Mouse (Mus musculus): ENCODE measurements around the gene Il23a. TPM values are rescaled to one million over a fixed set of nuclear protein-coding genes. Genes with fewer than 3 reads are reported as not detected.
"Not testable (repeated sequence)": the region's sequence is repeated elsewhere in the genome, so short reads cannot be mapped to it uniquely, and the experiment has no call there.

Gene Il23a
- polyA plus RNA-seq, 1 experiment, result 0.05 TPM

- DNase-seq, result no peak
- Histone ChIP-seq H3K36me3 (ENCODE audit: control insufficient read depth, insufficient read depth, low read length) (no peaks in the 10 kb centered on the region), H3K27ac (ENCODE audit: insufficient read depth, low read depth, low read length) (no peak overlapping the region), H3K27me3 (replicated peaks; ENCODE audit: control insufficient read depth, insufficient read depth, low read length) (no peaks in the 10 kb centered on the region), H3K4me1 (ENCODE audit: control insufficient read depth, insufficient read depth, low read length) (no peaks in the 10 kb centered on the region), H3K4me3 (ENCODE audit: insufficient read depth, low read depth, low read length) (no peak overlapping the region)
- WGBS, result 85% methylated on average over 22 of the region's 22 CpGs
- no peak for TF ChIP-seq POLR2A (IDR thresholded peaks at IDR 0.05; ENCODE audit: low read depth, low read length)
- no peak for TF ChIP-seq CTCF (conservative IDR thresholded peaks at IDR 0.05; ENCODE audit: insufficient read depth, insufficient read length, low read depth, low read length)
Measured at GRCm38 (mm10) chr10:128262300-128262699, 36.3 kb downstream of the Il23a start.

- not testable (repeated sequence) for H3K27me3 ChIP-seq (replicated peaks; ENCODE audit: control insufficient read depth, insufficient read depth, low read length); H3K4me1 ChIP-seq (ENCODE audit: control insufficient read depth, insufficient read depth, low read length); H3K27ac ChIP-seq (ENCODE audit: insufficient read depth, low read depth, low read length); DNase-seq; H3K4me3 ChIP-seq (ENCODE audit: insufficient read depth, low read depth, low read length); H3K36me3 ChIP-seq (ENCODE audit: control insufficient read depth, insufficient read depth, low read length)
- WGBS, result 90% methylated on average over 7 of the region's 7 CpGs
Measured at GRCm38 (mm10) chr10:128260376-128260775, 38.2 kb downstream of the Il23a start.

GRCm38 (mm10) chr10:128259946-128260345 is 38.6 kb downstream of the Il23a start:
- DNase-seq, result no peak
- Histone ChIP-seq H3K4me1 (ENCODE audit: control insufficient read depth, insufficient read depth, low read length) (no peaks in the 10 kb centered on the region), H3K36me3 (ENCODE audit: control insufficient read depth, insufficient read depth, low read length) (no peaks in the 10 kb centered on the region), H3K4me3 (ENCODE audit: insufficient read depth, low read depth, low read length) (no peak overlapping the region), H3K27ac (ENCODE audit: insufficient read depth, low read depth, low read length) (no peak overlapping the region), H3K27me3 (replicated peaks; ENCODE audit: control insufficient read depth, insufficient read depth, low read length) (no peaks in the 10 kb centered on the region)
- no peak for TF ChIP-seq POLR2A (IDR thresholded peaks at IDR 0.05; ENCODE audit: low read depth, low read length)
- no peak for TF ChIP-seq CTCF (conservative IDR thresholded peaks at IDR 0.05; ENCODE audit: insufficient read depth, insufficient read length, low read depth, low read length)
- WGBS, result 87% methylated on average over 5 of the region's 5 CpGs

- H3K27ac ChIP-seq (ENCODE audit: insufficient read depth, low read depth, low read length), result no peak overlapping the region
- TF ChIP-seq CTCF (conservative IDR thresholded peaks at IDR 0.05; ENCODE audit: insufficient read depth, insufficient read length, low read depth, low read length) (no peak), POLR2A (IDR thresholded peaks at IDR 0.05; ENCODE audit: low read depth, low read length) (no peak)
Measured at GRCm38 (mm10) chr10:128258953-128259352, 39.6 kb downstream of the Il23a start.

GRCm38 (mm10) chr10:128256328-128256727 is 42.2 kb downstream of the Il23a start:
- H3K36me3 ChIP-seq (ENCODE audit: control insufficient read depth, insufficient read depth, low read length), result no peaks in the 10 kb centered on the region
- WGBS, result 84% methylated on average over 8 of the region's 8 CpGs
- TF ChIP-seq CTCF (conservative IDR thresholded peaks at IDR 0.05; ENCODE audit: insufficient read depth, insufficient read length, low read depth, low read length), result no peak
- TF ChIP-seq POLR2A (IDR thresholded peaks at IDR 0.05; ENCODE audit: low read depth, low read length), result no peak
- H3K4me3 ChIP-seq (ENCODE audit: insufficient read depth, low read depth, low read length), result no peak overlapping the region
- no peaks in the 10 kb centered on the region for H3K27me3 ChIP-seq (replicated peaks; ENCODE audit: control insufficient read depth, insufficient read depth, low read length)
- no peak for DNase-seq
- no peaks in the 10 kb centered on the region for H3K4me1 ChIP-seq (ENCODE audit: control insufficient read depth, insufficient read depth, low read length)
- no peak overlapping the region for H3K27ac ChIP-seq (ENCODE audit: insufficient read depth, low read depth, low read length)

More at GRCm38 (mm10) chr10:128258953-128259352, 39.6 kb downstream of the Il23a start:
- no peaks in the 10 kb centered on the region for H3K27me3 ChIP-seq (replicated peaks; ENCODE audit: control insufficient read depth, insufficient read depth, low read length)
- WGBS, result 72% methylated on average over 4 of the region's 4 CpGs
- no peaks in the 10 kb centered on the region for H3K36me3 ChIP-seq (ENCODE audit: control insufficient read depth, insufficient read depth, low read length)
- DNase-seq, result no peak
- H3K4me3 ChIP-seq (ENCODE audit: insufficient read depth, low read depth, low read length), result no peak overlapping the region
- no peaks in the 10 kb centered on the region for H3K4me1 ChIP-seq (ENCODE audit: control insufficient read depth, insufficient read depth, low read length)

- Histone ChIP-seq H3K4me1 (ENCODE audit: control insufficient read depth, insufficient read depth, low read length) (no peaks in the 10 kb centered on the region), H3K36me3 (ENCODE audit: control insufficient read depth, insufficient read depth, low read length) (no peaks in the 10 kb centered on the region), H3K27ac (ENCODE audit: insufficient read depth, low read depth, low read length) (no peak overlapping the region), H3K27me3 (replicated peaks; ENCODE audit: control insufficient read depth, insufficient read depth, low read length) (no peaks in the 10 kb centered on the region), H3K4me3 (ENCODE audit: insufficient read depth, low read depth, low read length) (no peak overlapping the region)
- 85% methylated on average over 8 of the region's 8 CpGs for WGBS
- TF ChIP-seq POLR2A (IDR thresholded peaks at IDR 0.05; ENCODE audit: low read depth, low read length) (no peak), CTCF (conservative IDR thresholded peaks at IDR 0.05; ENCODE audit: insufficient read depth, insufficient read length, low read depth, low read length) (no peak)
- DNase-seq, result no peak
Measured at GRCm38 (mm10) chr10:128255925-128256324, 42.6 kb downstream of the Il23a start.

- H3K4me3 ChIP-seq (ENCODE audit: insufficient read depth, low read depth, low read length), result no peak within 1 kb of the TSS
- H3K4me1 ChIP-seq (ENCODE audit: control insufficient read depth, insufficient read depth, low read length), result no peaks in the 10 kb centered on the region
- 76% methylated on average over 4 of the region's 4 CpGs for WGBS
- H3K36me3 ChIP-seq (ENCODE audit: control insufficient read depth, insufficient read depth, low read length), result no peaks in the 10 kb centered on the region
- TF ChIP-seq POLR2A (IDR thresholded peaks at IDR 0.05; ENCODE audit: low read depth, low read length) (no peak), CTCF (conservative IDR thresholded peaks at IDR 0.05; ENCODE audit: insufficient read depth, insufficient read length, low read depth, low read length) (no peak)
- no peak for DNase-seq
- H3K27me3 ChIP-seq (replicated peaks; ENCODE audit: control insufficient read depth, insufficient read depth, low read length), result no peaks in the 10 kb centered on the region
- H3K27ac ChIP-seq (ENCODE audit: insufficient read depth, low read depth, low read length), result no peak within 1 kb of the TSS
Measured at GRCm38 (mm10) chr10:128253677-128254255, 44.8 kb downstream of the Il23a start, which contains the start of gene Apon. TSS of gene Apon (plus strand) at chr10:128254096.
